Mouse (Mus musculus): ENCODE results near the gene Trak1.

DNA sequence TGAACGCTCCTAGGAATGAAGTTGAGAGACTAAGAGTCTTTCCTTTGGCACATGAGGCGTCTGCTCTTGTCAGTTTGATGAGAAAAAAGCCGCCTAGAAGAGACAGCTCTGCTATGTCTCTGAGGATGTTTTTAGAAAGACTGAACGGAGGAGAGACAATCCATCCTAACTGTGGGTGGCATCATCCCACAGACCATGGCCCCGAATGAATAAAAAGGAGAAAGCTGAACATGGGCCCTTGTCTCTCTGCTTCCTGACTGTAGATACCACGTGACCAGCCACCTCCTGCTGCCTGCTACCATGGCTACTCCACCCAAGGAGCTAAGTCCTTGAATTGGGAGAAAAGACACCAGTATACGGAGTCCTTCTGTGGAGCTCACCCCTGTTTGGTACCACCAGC is 189.9 kb downstream of the Trak1 start:
- TF ChIP-seq POLR2A (IDR thresholded peaks at IDR 0.05; ENCODE audit: borderline replicate concordance, insufficient read depth, low read length) (no peak), CTCF (IDR thresholded peaks at IDR 0.05; ENCODE audit: borderline replicate concordance, insufficient read depth, low read depth, low read length) (no peak)

Measured in cerebellum, adult 2 months (tissue).